Mouse (Mus musculus) retina, embryonic 14.5 days (tissue): Measurements from ENCODE around the gene Afdn.
"Not testable (repeated sequence)": the region's sequence is repeated elsewhere in the genome, so short reads cannot be mapped to it uniquely, and the experiment has no call there.

ENCODE experiments used
- DNase-seq: peaks from one replicate; pipeline ENCODE4 v3.0.0-alpha.2; 2015; ENCODE audit warnings: low spot score

Gene Afdn

DNA sequence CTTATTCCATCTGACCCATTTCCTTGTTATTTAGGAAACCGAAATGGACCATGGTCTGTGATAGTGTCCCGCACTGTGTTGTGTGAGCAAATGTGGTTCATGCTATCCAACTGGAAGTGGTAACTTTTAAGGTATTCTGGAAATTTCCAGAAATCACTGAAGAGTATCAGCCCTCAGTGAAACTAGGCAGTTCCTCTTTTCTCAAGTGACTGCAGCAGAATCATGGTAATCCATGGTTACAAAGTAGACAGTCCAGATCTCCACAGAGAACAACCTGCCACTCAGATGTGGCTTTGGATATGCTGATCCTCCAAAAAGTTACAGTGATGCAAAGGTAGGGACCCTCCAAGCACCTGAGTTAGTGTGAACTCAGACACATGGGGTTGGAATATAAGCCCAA is 21.4 kb upstream of the Afdn start:
- DNase-seq = no peak

DNA sequence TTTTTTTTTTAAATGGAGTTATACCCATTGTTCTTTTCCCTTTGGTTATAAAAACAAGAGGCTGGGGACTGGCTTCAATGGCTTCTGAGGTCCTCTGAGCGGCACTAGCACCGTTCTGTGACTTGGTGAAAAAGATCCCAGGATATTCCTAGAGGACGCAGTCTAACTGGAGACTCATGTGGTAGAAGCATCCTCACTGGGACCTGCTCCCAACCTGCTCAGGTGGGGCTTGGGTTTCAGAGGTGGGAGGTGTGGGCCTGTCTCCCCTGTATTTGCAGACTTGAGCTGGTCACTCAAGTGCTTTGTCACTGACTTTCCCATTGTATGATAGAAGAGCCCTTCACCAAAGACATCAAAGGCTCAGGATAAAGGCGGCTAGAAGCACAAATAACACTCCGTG is 20.4 kb upstream of the Afdn start:
- DNase-seq = no peak

- no peak for DNase-seq
Measured at GRCm38 (mm10) chr17:13740796-13741195, 19.5 kb upstream of the Afdn start.

DNA sequence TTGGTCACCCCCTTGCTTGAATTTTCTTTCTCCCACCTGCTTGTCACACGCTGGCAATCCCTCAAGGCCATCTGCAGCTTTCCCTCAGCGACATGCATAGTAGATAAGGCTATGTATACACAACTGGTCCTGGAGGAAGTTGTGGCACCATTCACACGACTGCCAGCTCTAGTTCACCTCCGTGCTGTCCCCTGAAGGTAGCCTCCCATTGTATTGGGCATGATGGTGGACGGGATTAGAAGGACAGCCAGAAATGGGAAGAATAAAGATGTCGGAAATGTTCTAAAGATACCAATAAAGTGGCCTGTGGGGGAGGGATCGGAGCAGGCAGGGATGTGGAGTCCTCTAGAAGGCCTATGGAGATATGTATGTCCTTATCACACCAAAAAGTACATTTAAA is 18.7 kb upstream of the Afdn start:
- no peak for DNase-seq

DNA sequence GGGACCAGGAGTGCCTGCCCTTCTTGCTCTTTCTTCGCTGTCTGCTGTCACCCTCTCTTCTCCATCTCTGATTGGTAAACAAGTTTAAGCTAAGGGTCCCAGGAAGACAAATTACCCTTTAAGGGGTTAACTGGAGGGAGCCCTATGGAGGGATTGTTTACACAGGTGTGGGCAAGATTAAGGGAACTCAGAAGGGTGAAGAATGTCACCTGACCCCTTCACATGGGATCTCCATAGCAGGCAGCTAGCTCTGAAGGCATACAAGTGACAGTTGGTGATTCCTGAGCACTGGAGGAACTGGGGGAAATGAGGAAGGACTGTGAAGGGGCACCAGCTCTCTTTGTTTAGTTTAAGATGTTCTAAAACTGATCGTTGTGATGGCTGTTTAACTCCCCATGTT is 18.0 kb upstream of the Afdn start:
- no peak for DNase-seq

- DNase-seq = no peak
Measured at GRCm38 (mm10) chr17:13742941-13743708, 17.2 kb upstream of the Afdn start.

GRCm38 (mm10) chr17:13743709-13744079 is 16.6 kb upstream of the Afdn start:
- no peak for DNase-seq

DNA sequence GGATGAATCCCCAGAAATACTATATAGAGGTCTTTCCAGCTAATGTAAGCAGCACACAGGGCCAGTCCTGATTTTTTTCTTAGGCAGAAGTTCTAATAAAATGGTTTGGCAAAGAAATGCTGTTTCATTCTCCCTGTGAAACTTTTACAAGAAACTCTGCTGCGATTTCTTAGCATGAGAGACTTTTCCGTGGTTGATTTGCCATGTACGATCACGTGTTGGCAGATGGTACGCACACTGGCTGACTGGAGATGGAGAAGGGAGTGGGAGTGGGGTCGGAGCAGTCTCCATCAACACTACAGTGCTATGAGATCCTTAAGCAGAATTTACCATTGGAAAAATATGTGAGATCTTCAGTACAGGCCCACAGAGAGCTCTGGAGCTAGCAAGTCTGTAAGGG is 16.1 kb upstream of the Afdn start:
- no peak for DNase-seq

- no peak for DNase-seq
Measured at GRCm38 (mm10) chr17:13744824-13745223, 15.5 kb upstream of the Afdn start.

GRCm38 (mm10) chr17:13745373-13745772 is 15.0 kb upstream of the Afdn start:
- peak; percentile 16 for DNase-seq

DNA sequence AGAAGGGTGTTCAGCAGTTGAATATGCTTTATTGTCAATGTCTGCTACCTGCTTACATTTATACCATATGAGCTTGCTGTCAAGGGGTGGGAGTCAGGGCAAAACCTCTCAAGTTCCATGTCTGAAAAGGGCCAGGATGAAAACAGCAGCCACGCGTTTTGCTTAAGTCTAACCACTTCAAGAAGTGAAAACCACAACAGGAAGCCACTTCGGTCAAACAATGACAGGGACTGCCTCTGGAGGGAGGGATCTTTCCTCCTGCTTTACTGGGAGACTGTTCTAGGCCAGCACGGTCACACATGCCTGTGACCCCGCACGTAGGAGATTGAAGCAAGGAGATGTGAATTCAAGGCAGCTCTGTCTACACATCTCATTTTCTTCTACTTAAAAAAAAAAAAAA is 14.0 kb upstream of the Afdn start:
- DNase-seq = no peak

- DNase-seq = no peak
Measured at GRCm38 (mm10) chr17:13747681-13748080, 12.7 kb upstream of the Afdn start.

GRCm38 (mm10) chr17:13749027-13749426 is 11.3 kb upstream of the Afdn start:
- DNase-seq = no peak

- DNase-seq = no peak
Measured at GRCm38 (mm10) chr17:13753918-13754317, 6.4 kb upstream of the Afdn start.

GRCm38 (mm10) chr17:13754940-13755339 is 5.4 kb upstream of the Afdn start:
- DNase-seq = no peak

DNA sequence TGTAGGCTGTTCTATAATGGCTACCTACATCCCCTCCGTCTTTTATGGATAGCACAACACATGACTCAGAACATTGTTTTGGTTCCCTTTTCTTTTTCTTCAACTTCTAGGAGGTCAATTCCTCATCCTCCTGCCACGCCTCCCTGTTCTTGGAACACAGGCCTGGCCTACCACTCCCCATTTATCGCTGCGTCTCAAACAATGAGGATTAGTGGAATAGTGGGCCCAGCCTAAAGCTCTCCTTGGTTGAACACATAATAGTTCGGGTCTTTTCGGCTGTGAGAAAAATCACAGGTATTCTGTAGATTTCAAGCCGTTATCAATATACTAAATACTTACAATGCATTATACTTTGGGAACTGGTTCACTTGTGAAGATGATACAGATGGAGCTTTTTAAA is 1.8 kb upstream of the Afdn start:
- no peak for DNase-seq

GRCm38 (mm10) chr17:13759156-13759852 is 1.0 kb upstream of the Afdn start:
- peak; percentile 55 for DNase-seq

DNA sequence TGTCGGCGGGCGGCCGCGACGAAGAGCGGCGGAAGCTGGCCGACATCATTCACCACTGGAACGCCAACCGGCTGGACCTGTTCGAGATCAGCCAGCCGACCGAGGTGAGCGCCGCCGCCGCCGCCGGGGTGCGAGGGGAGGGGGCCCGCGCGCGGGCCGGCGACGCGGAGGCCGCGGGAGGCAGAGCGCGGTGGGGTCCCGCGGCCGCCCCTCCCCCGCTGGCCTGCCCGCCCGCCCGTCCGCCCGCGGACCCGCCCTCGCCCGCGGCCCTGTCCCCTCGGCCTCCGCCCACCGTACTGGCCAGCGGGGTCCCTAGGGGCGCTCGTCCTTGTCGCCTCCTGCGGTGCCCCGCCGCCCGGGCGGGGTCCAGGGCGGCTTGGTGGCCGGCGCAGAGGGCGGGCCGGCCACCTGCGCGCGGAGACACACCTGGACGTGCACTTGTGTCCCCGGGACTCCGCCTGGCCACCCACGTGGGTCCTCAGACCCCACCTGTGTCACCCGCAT is 388 bp downstream of the Afdn start:
- peak; percentile 59 for DNase-seq

DNA sequence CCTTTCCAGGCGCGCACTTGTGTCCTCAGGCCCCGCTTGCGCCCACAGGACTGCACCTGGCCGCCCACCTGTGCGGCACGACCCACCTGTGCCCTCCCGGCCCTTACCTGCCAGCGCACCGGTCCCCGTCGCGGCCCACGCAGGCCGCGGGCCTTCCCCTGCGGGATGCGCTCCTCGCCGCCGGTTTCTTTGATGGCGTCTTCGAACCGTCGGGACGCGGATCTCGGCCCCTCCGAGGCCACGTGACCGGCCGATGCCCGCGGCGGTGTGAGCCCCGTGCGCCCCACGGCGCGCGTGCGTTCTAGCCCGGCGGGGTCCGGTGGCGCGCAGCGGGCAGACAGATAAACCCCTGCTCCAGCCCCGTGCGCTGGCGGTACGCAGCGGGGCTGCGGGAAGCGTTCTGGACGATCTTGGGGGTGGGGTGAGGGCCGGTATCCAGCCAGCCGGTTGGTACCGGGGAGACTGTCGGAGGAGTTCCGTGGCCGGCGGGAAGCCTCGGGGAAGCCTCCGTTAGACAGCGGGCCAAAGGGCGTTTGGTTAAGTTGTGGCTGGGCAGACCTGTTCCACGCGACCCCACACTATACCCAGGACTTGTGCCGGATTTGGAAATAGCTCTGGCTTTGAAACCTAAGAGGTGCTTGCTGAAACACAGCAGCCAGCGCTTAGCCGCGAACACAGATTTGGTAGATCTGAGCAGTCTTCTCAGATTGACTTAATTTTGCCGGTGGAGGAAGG is 1.0 kb downstream of the Afdn start, which contains the start of gene Tcte2:
Tcte2 (minus strand) TSS at position 647 of the 735 bp plus-strand sequence.
- DNase-seq = peak; percentile 50

- DNase-seq = no peak
Measured at GRCm38 (mm10) chr17:13763819-13764218, 3.5 kb downstream of the Afdn start.

- DNase-seq = not testable (repeated sequence)
Measured at GRCm38 (mm10) chr17:13764911-13765310, 4.6 kb downstream of the Afdn start.

DNA sequence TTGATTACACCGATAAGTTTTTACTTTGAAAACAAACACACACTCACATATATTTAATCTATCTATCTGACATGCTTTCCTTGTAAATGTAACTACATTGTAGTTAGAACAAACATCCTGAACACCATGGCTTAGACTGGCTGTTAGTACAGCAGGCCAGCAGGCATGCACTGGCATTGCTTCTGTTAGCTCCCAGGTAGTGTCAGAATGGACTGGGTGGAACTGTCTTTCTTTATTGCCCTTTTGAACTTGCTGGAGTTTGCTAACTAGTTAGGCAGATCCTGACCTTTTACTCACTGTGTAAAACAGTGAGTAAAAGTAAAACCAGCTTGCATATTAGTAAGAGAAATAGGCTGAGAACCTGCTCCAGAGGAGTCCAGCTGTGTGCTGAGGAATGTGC is 8.2 kb downstream of the Afdn start:
- no peak for DNase-seq

DNA sequence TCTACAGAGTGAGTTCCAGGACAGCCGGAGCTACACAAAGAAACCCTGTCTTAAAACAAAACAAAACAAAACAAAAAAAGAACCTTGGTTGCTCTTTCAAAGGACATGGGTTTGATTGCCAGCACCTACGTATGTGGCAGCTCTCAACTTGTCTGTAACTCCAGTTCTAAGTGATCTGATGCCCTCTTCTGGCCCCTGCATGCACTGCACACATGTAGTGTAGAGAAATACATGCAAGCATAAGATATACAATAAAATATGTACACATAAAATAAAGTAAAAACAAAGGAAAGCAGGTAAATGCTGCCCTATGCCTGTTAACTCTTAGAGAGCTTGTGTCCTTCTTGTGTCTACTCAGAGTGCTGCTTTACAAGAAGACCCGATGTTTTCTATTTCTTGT is 8.9 kb downstream of the Afdn start:
- DNase-seq = no peak
